Mouse (Mus musculus): ENCODE data around the gene Gpd1.

- no peak for TF ChIP-seq EP300 (IDR thresholded peaks at IDR 0.05; ENCODE audit: insufficient read depth, low read depth, low read length)
- no peak for TF ChIP-seq CTCF (IDR thresholded peaks at IDR 0.05; ENCODE audit: low read depth, low read length)
- no peak for TF ChIP-seq POLR2A (IDR thresholded peaks at IDR 0.05; ENCODE audit: insufficient read depth, low read length)
Observed at GRCm38 (mm10) chr15:99718461-99719021, 1.2 kb downstream of the Gpd1 start.
